Mouse (Mus musculus) cerebral cortex, adult 2 months (tissue): ENCODE measurements around the gene Elob.

ENCODE experiments used
- WGBS: fragments of 180-500 bp; shearing (Covaris S2); methylation state at CpG from one replicate; pipeline ENCODE4 v1.1.7; 2018; 5-methylcytosine and 5-hydroxymethylcytosine counted together

Elob gene

GRCm38 (mm10) chr17:23778447-23778846 lies 50.5 kb downstream of the Elob start:
- WGBS = 58% methylated on average over 2 of the region's 2 CpGs

- WGBS = 82% methylated on average over 2 of the region's 2 CpGs
These were observed 51.8 kb downstream of the Elob start for GRCm38 (mm10) chr17:23777141-23777540.

GRCm38 (mm10) chr17:23776216-23776615 lies 52.7 kb downstream of the Elob start:
- 84% methylated on average over 10 of the region's 10 CpGs for WGBS
